Mouse (Mus musculus) adipocyte (in vitro differentiated cells): ENCODE results near the gene Mboat7.

Experiments used
- DNase-seq: peaks from one replicate; pipeline ENCODE4 v3.0.0-alpha.2; 2016; ENCODE audit warnings: low spot score

The Mboat7 gene

DNA sequence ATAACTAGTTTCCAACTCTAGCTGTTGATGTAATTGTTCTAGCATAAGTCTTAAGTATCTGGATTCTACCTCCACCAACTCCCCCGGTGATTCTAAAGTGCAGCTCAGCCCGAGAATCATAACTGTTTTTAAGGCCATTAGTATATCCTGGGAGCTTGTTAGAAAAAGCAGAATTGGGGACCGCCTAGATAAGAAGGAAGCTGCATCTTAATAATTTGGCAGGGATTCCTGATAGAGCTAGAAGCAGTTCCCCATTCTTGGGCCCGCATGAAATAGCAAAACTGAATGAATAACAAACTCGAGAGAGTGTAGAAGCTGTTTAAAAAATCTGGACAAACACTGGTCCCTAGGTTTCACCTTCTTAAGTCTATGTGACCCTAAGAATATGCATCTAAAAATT lies 49.9 kb downstream of the Mboat7 start:
- DNase-seq = no peak

DNA sequence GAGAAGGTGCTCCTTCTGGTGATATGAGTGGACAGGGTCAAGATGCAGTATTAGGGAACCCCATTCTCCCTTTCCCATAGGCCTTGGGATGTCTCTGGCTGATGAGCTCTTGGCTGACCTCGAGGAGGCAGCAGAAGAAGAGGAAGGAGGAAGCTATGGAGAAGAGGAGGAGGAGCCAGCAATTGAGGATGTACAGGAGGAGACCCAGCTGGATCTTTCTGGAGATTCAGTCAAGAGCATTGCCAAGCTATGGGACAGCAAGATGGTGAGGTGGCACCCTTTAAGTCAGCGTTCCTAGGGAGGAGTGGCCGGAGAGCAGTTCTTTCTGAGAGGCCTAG lies 62.9 kb downstream of the Mboat7 start:
- no peak for DNase-seq

DNA sequence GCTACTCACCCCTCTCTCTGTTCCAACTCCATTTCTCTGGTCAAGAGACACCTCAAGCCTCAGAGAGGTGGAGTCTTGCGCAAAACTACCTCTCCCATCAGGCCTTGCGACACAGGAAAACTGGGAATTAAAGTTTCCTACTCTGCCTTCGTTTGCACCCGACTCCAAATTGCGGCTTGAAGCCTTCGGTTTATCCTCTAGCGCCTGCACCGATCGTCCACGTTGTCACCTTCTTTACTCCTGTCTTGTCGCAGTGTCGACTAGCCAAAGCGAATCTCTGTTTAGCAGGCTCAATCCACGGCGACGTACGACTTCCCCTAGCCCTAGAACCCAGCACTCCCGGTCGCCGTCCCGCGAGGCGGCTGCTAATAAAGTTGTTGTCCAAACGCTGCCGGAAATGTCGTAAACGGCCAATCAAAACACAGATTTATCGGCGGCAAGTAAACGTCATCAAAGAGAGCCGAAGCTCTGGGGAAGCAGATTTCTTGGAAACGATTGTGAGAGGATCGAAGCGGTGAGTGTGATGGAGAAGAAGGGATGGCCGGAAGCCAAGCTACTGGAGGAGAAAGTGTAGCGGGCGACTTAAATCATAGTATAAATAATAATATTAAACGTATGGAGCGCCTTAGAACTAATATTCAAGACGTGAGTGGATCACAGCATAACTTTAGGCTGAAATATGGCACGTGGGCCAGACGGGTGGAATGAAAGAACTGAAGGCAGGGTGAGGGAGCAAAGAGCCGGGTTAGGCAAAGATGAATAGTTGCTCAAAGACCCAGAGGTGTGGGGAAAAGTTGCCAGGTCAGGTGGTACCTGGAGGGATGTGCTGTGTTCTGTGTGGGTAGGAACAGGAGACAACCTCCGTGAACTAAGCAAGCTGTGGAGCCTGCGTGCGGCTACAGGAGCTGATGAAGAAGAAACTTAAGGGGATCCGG lies 63.5 kb downstream of the Mboat7 start, which contains the start of the genes Tfpt and Prpf31:
Gene Tfpt (minus strand): TSS at position 387 of the 935 bp plus-strand sequence.
Gene Prpf31 (plus strand): TSS at position 443 of the 935 bp plus-strand sequence.
- peak; percentile 93 for DNase-seq

DNA sequence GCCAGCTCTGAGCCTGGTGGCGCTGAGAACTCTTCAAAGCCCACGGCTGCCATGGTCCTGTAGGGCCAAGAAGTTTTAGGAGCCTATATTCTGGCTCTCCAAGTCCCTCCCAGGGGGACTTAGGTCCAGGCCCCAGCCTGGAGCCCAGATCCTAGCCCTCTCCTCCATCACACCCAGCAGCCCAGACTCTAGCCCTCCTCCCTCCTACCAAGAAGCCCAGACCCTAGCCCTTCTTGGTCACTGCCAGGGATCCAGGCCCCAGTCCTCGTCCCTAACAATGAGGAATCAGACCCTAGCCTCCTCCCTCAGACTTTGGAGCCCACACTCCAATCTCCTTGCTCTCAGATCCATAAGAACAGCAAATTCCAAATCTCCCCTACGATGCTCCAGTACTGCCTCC lies 64.3 kb downstream of the Mboat7 start:
- no peak for DNase-seq
